Mouse (Mus musculus) ES-E14 (cell line): ENCODE measurements around the gene Ckm. TPM values are rescaled to one million over a fixed set of nuclear protein-coding genes. Genes with fewer than 3 reads are reported as not detected.

Experiments
- DNase-seq: peaks from one replicate; pipeline ENCODE4 v3.0.0-alpha.2; 2013; ENCODE audit warnings: low read depth, low spot score
- H3K27ac ChIP-seq: 2 replicates; pipeline ENCODE4 v1.5.1; 2012; ENCODE audit warnings: low read depth, mild to moderate bottlenecking, low read length, moderate library complexity, mixed read lengths; ENCODE audit not compliant: poor library complexity, insufficient read depth, severe bottlenecking
- H3K36me3 ChIP-seq: 2 replicates; pipeline ENCODE4 v1.6.1; 2012; ENCODE audit warnings: mild to moderate bottlenecking, low read length, moderate library complexity, mixed read lengths; ENCODE audit not compliant: control insufficient read depth, poor library complexity, insufficient read depth, severe bottlenecking
- H3K4me1 ChIP-seq, 2 experiments: fragments of 150-350 bp in 1 of 2; sonication (generic) in 1 of 2; 2 replicates each; pipeline ENCODE4 v1.6.1; 2012; ENCODE audit warnings: low read length in 2 of 2, mild to moderate bottlenecking in 1 of 2, mixed read lengths in 1 of 2; ENCODE audit not compliant: control insufficient read depth in 2 of 2, insufficient read depth in 2 of 2, poor library complexity in 1 of 2
- H3K4me3 ChIP-seq, 2 experiments: fragments of 150-350 bp in 1 of 2; sonication (generic) in 1 of 2; 2 replicates each; pipeline ENCODE4 v1.5.1; 2012; ENCODE audit warnings: low read length in 2 of 2, low read depth in 1 of 2, mild to moderate bottlenecking in 1 of 2, mixed read lengths in 1 of 2; ENCODE audit not compliant: insufficient read depth in 1 of 2, poor library complexity in 1 of 2, severe bottlenecking in 1 of 2
- H3K9ac ChIP-seq: 2 replicates; pipeline ENCODE4 v1.6.1; 2012; ENCODE audit warnings: low read depth, mild to moderate bottlenecking, low read length, mixed read lengths; ENCODE audit not compliant: poor library complexity, insufficient read depth, severe bottlenecking
- H3K9me3 ChIP-seq: fragments of 150-350 bp; sonication (generic); 2 replicates; pipeline ENCODE4 v1.6.1; 2012; ENCODE audit warnings: low read depth, mild to moderate bottlenecking, low read length; ENCODE audit not compliant: control insufficient read depth, insufficient read depth
- CHD2 ChIP-seq: IDR thresholded peaks from 2 replicates; pipeline ENCODE4 v1.6.1; 2014; ENCODE audit warnings: mild to moderate bottlenecking, low read depth, low read length, inconsistent platforms
- HCFC1 ChIP-seq: IDR thresholded peaks from 2 replicates; pipeline ENCODE4 v1.6.1; 2012; ENCODE audit warnings: low read length, inconsistent platforms, borderline replicate concordance; ENCODE audit not compliant: insufficient read depth
- MAFK ChIP-seq: IDR thresholded peaks from 2 replicates; pipeline ENCODE4 v1.6.1; 2014; ENCODE audit warnings: mild to moderate bottlenecking, low read depth, low read length, inconsistent platforms; ENCODE audit not compliant: insufficient read depth
- ZC3H11A ChIP-seq: IDR thresholded peaks from 2 replicates; pipeline ENCODE4 v1.6.1; 2012; ENCODE audit warnings: low read depth, mild to moderate bottlenecking, inconsistent platforms, low read length, borderline replicate concordance
- ZNF384 ChIP-seq: IDR thresholded peaks from 2 replicates; pipeline ENCODE4 v1.6.1; 2012; ENCODE audit warnings: low read depth, low read length, inconsistent platforms
- in situ Hi-C, 2 experiments: fragments of 600-800 bp; cut with MboI; formaldehyde crosslinking; loops; one replicate each; pipeline ENCODE4 v1.15.1; 2025; ENCODE audit warnings: low sequenced_read_pairs in 2 of 2, inconsistent platforms in 1 of 2; ENCODE audit not compliant: unreplicated experiment in 2 of 2
- total RNA-seq: library from RNA; depleted of rRNA; stranded (reverse); fragments of 300-350 nt; gene quantifications from 2 replicates; pipeline ENCODE4 v1.2.3, GENCODE M21; 2012; rRNA removed

The Ckm gene
- total RNA-seq: 0.85 and 1.1 TPM in 2 replicates

GRCm38 (mm10) chr7:19404476-19404875, at the start of gene Ckm:
Gene Ckm, plus strand, starts transcription at chr7:19404776.
- no peak for DNase-seq
- H3K27ac ChIP-seq: no peak within 1 kb of the TSS

GRCm38 (mm10) chr7:19354991-19355390, 49.6 kb upstream of the Ckm start:
- peaks cover 38% of the 10 kb centered on the region for H3K36me3 ChIP-seq
- in situ Hi-C loops: no loop called here
- H3K4me3 ChIP-seq: no peak overlapping the region

More at GRCm38 (mm10) chr7:19404476-19404875, at the start of gene Ckm:
- no peaks in the 10 kb centered on the region for H3K9me3 ChIP-seq
- H3K4me1 ChIP-seq: peaks cover 4 to 10% of the 10 kb centered on the region in 2 experiments; a peak in 3 of 4 replicates
- H3K36me3 ChIP-seq: no peaks in the 10 kb centered on the region
- peak within 1 kb of the TSS; percentile 66 to 91 for H3K4me3 ChIP-seq
- peak within 1 kb of the TSS; percentile 54 for H3K9ac ChIP-seq
- no peak for TF ChIP-seq CHD2
- no peak for TF ChIP-seq ZC3H11A
- no peak for TF ChIP-seq ZNF384
- TF ChIP-seq HCFC1: no peak
- no peak for TF ChIP-seq MAFK
- in situ Hi-C loops: no loop called here

GRCm38 (mm10) chr7:19356311-19356710, 48.3 kb upstream of the Ckm start:
- in situ Hi-C loops: no loop called here
- Histone ChIP-seq H3K4me1 (peaks cover 0 to 12% of the 10 kb centered on the region in 2 experiments; a peak in 2 of 4 replicates), H3K36me3 (peaks cover 32% of the 10 kb centered on the region), H3K4me3 (no peak overlapping the region), H3K9ac (no peak overlapping the region), H3K27ac (no peak overlapping the region), H3K9me3 (no peaks in the 10 kb centered on the region)
- TF ChIP-seq HCFC1 (no peak), ZNF384 (no peak), CHD2 (no peak), ZC3H11A (no peak), MAFK (no peak)
- DNase-seq: no peak

More at GRCm38 (mm10) chr7:19354991-19355390, 49.6 kb upstream of the Ckm start:
- H3K9me3 ChIP-seq: no peaks in the 10 kb centered on the region
- no peak for TF ChIP-seq CHD2
- TF ChIP-seq MAFK: no peak
- no peak for TF ChIP-seq HCFC1
- no peak for TF ChIP-seq ZNF384
- no peak for TF ChIP-seq ZC3H11A
- peaks cover 0 to 13% of the 10 kb centered on the region in 2 experiments; a peak in 2 of 4 replicates for H3K4me1 ChIP-seq
- no peak overlapping the region for H3K27ac ChIP-seq
- DNase-seq: no peak
- H3K9ac ChIP-seq: no peak overlapping the region

- no peak for TF ChIP-seq MAFK
- no peak for TF ChIP-seq CHD2
- TF ChIP-seq ZC3H11A: no peak
- TF ChIP-seq ZNF384: no peak
- Histone ChIP-seq H3K9ac (peak overlapping the region; percentile 85), H3K4me1 (peaks cover 0 to 15% of the 10 kb centered on the region in 2 experiments; a peak in 2 of 4 replicates), H3K36me3 (peaks cover 29% of the 10 kb centered on the region), H3K27ac (no peak overlapping the region), H3K4me3 (peak overlapping the region; percentile 80 to 95; a peak in 3 of 4 replicates), H3K9me3 (no peaks in the 10 kb centered on the region)
- in situ Hi-C loops: no loop called here
- no peak for DNase-seq
Measured at GRCm38 (mm10) chr7:19357381-19358375, 46.9 kb upstream of the Ckm start.
